Mouse (Mus musculus): Measurements from ENCODE around the gene Ttll9. TPM values are rescaled to one million over a fixed set of nuclear protein-coding genes. Genes with fewer than 3 reads are reported as not detected.

Ttll9 gene
- polyA plus RNA-seq, 1 experiment from 2014 or later = 0.18 TPM

- Histone ChIP-seq H3K27ac (ENCODE audit: low read depth) (no peak overlapping the region), H3K9me3 (ENCODE audit: low read length) (no peaks in the 10 kb centered on the region), H3K27me3 (ENCODE audit: insufficient read depth, low read length) (0 out of 2 replicates have a peak, but pooled peaks cover 3% of the 10 kb centered on the region), H3K9ac (replicated peaks) (no peak overlapping the region), H3K4me3 (ENCODE audit: low read depth, low read length) (no peak overlapping the region), H3K4me1 (ENCODE audit: insufficient read depth) (no peaks in the 10 kb centered on the region), H3K4me2 (ENCODE audit: low read depth, low read length) (no peak overlapping the region), H3K36me3 (replicated peaks; ENCODE audit: insufficient read depth, low read length) (no peaks in the 10 kb centered on the region)
- DNase-seq = no peak
- no peak for ATAC-seq
- WGBS (ENCODE audit: insufficient replicate concordance) = 48% methylated on average over 4 of the region's 4 CpGs
- TF ChIP-seq CTCF (IDR thresholded peaks at IDR 0.05; ENCODE audit: low read depth) (no peak), EP300 (IDR thresholded peaks at IDR 0.05; ENCODE audit: low read depth) (no peak)
These were observed 60.6 kb downstream of the Ttll9 start for GRCm38 (mm10) chr2:153022855-153023254.

GRCm38 (mm10) chr2:153026052-153026451 is 63.8 kb downstream of the Ttll9 start:
- Histone ChIP-seq H3K9me3 (ENCODE audit: low read length) (no peaks in the 10 kb centered on the region), H3K9ac (replicated peaks) (no peak overlapping the region), H3K27ac (ENCODE audit: low read depth) (no peak overlapping the region), H3K27me3 (ENCODE audit: insufficient read depth, low read length) (peaks cover 16% of the 10 kb centered on the region), H3K36me3 (replicated peaks; ENCODE audit: insufficient read depth, low read length) (no peaks in the 10 kb centered on the region), H3K4me1 (ENCODE audit: insufficient read depth) (no peaks in the 10 kb centered on the region), H3K4me3 (ENCODE audit: low read depth, low read length) (no peak overlapping the region), H3K4me2 (ENCODE audit: low read depth, low read length) (no peak overlapping the region)
- WGBS (ENCODE audit: insufficient replicate concordance) = 57% methylated on average over 7 of the region's 7 CpGs
- TF ChIP-seq CTCF (IDR thresholded peaks at IDR 0.05; ENCODE audit: low read depth) (no peak), EP300 (IDR thresholded peaks at IDR 0.05; ENCODE audit: low read depth) (no peak)
- ATAC-seq (no peak), DNase-seq (no peak)

- DNase-seq (no peak), ATAC-seq (no peak)
- Histone ChIP-seq H3K4me3 (ENCODE audit: low read depth, low read length) (no peak overlapping the region), H3K36me3 (replicated peaks; ENCODE audit: insufficient read depth, low read length) (no peaks in the 10 kb centered on the region), H3K27ac (ENCODE audit: low read depth) (no peak overlapping the region), H3K4me1 (ENCODE audit: insufficient read depth) (peaks cover 5% of the 10 kb centered on the region), H3K9me3 (ENCODE audit: low read length) (no peaks in the 10 kb centered on the region), H3K9ac (replicated peaks) (no peak overlapping the region), H3K4me2 (ENCODE audit: low read depth, low read length) (no peak overlapping the region), H3K27me3 (ENCODE audit: insufficient read depth, low read length) (peaks cover 30% of the 10 kb centered on the region)
- WGBS (ENCODE audit: insufficient replicate concordance) = 50% methylated on average over 4 of the region's 4 CpGs
- TF ChIP-seq CTCF (IDR thresholded peaks at IDR 0.05; ENCODE audit: low read depth) (no peak), EP300 (IDR thresholded peaks at IDR 0.05; ENCODE audit: low read depth) (no peak)
These were observed 65.2 kb downstream of the Ttll9 start for GRCm38 (mm10) chr2:153027501-153027900.

- peaks cover 39% of the 10 kb centered on the region for H3K27me3 ChIP-seq (ENCODE audit: insufficient read depth, low read length)
- ATAC-seq = no peak
- H3K4me3 ChIP-seq (ENCODE audit: low read depth, low read length) = no peak overlapping the region
- no peak for TF ChIP-seq CTCF (IDR thresholded peaks at IDR 0.05; ENCODE audit: low read depth)
- no peak overlapping the region for H3K4me2 ChIP-seq (ENCODE audit: low read depth, low read length)
- H3K9ac ChIP-seq (replicated peaks) = no peak overlapping the region
- DNase-seq = no peak
- no peaks in the 10 kb centered on the region for H3K9me3 ChIP-seq (ENCODE audit: low read length)
- 22% methylated on average over 4 of the region's 4 CpGs for WGBS (ENCODE audit: insufficient replicate concordance)
- peaks cover 5% of the 10 kb centered on the region for H3K4me1 ChIP-seq (ENCODE audit: insufficient read depth)
- H3K27ac ChIP-seq (ENCODE audit: low read depth) = no peak overlapping the region
- no peaks in the 10 kb centered on the region for H3K36me3 ChIP-seq (replicated peaks; ENCODE audit: insufficient read depth, low read length)
These were observed 68.1 kb downstream of the Ttll9 start for GRCm38 (mm10) chr2:153030422-153030821.

- Histone ChIP-seq H3K4me3 (ENCODE audit: low read depth, low read length) (peak within 1 kb of the TSS; percentile 38), H3K27me3 (ENCODE audit: insufficient read depth, low read length) (peaks cover 39% of the 10 kb centered on the region), H3K27ac (ENCODE audit: low read depth) (no peak within 1 kb of the TSS), H3K4me1 (ENCODE audit: insufficient read depth) (peaks cover 5% of the 10 kb centered on the region), H3K9ac (replicated peaks) (no peak within 1 kb of the TSS), H3K4me2 (ENCODE audit: low read depth, low read length) (peak within 1 kb of the TSS; percentile 56), H3K9me3 (ENCODE audit: low read length) (no peaks in the 10 kb centered on the region), H3K36me3 (replicated peaks; ENCODE audit: insufficient read depth, low read length) (no peaks in the 10 kb centered on the region)
- no peak for DNase-seq
- WGBS (ENCODE audit: insufficient replicate concordance) = 3% methylated on average over 42 of the region's 54 CpGs
- ATAC-seq = 0 out of 2 replicates have a peak, but pooled peaks have one; percentile 4
- TF ChIP-seq CTCF (IDR thresholded peaks at IDR 0.05; ENCODE audit: low read depth) = no peak
- TF ChIP-seq EP300 (IDR thresholded peaks at IDR 0.05; ENCODE audit: low read depth) = no peak
These were observed 69.1 kb downstream of the Ttll9 start, which contains the start of gene Xkr7 for GRCm38 (mm10) chr2:153031126-153032082. Gene Xkr7 (plus strand): TSS chr2:153031852.

- Histone ChIP-seq H3K27me3 (ENCODE audit: insufficient read depth, low read length) (peaks cover 39% of the 10 kb centered on the region), H3K27ac (ENCODE audit: low read depth) (no peak overlapping the region), H3K4me2 (ENCODE audit: low read depth, low read length) (peak overlapping the region; percentile 56), H3K36me3 (replicated peaks; ENCODE audit: insufficient read depth, low read length) (no peaks in the 10 kb centered on the region), H3K9ac (replicated peaks) (no peak overlapping the region), H3K4me3 (ENCODE audit: low read depth, low read length) (peak overlapping the region; percentile 38), H3K4me1 (ENCODE audit: insufficient read depth) (peaks cover 5% of the 10 kb centered on the region), H3K9me3 (ENCODE audit: low read length) (no peaks in the 10 kb centered on the region)
- TF ChIP-seq EP300 (IDR thresholded peaks at IDR 0.05; ENCODE audit: low read depth) (no peak), CTCF (IDR thresholded peaks at IDR 0.05; ENCODE audit: low read depth) (no peak)
- DNase-seq (peak; percentile 88), ATAC-seq (peak; percentile 65)
- WGBS (ENCODE audit: insufficient replicate concordance) = 4% methylated on average over 37 of the region's 58 CpGs
These were observed 70.0 kb downstream of the Ttll9 start for GRCm38 (mm10) chr2:153032083-153032842.

Data from liver, postnatal 0 days (tissue).